Mouse (Mus musculus) ovary, postnatal 10 days (tissue): Measurements from ENCODE around the gene Bloc1s5.
"Not testable (repeated sequence)": the region's sequence is repeated elsewhere in the genome, so short reads cannot be mapped to it uniquely, and the experiment has no call there.

Experiments
- DNase-seq: peaks from one replicate; pipeline ENCODE4 v3.0.0; 2022; ENCODE audit warnings: low spot score

The Bloc1s5 gene

DNA sequence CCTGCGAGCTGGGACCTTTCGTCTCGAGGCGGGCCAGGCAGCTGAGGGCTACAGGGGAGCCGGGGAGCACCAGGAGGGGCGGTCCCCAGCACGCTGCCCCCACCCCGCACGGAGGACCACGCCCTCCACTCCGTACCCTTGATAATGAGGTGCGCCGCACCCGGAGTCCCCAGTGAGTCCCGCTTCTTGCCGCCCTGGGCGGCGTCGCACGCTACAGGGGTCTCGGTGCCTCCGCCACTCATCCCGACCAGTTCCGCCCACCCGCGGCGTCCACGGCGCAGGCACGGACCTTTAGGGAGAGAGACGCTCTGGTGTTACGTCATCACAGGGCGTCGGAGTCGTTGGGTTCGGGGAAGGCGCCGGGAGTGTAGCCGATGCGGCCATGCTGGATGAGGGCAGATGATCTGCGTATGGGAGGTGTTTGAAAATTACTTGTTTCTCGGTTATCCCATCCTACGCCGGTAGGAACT is at the start of gene Bloc1s5:
Bloc1s5 (minus strand) TSS at position 310 of the 470 bp plus-strand sequence.
- DNase-seq: peak; percentile 83

DNA sequence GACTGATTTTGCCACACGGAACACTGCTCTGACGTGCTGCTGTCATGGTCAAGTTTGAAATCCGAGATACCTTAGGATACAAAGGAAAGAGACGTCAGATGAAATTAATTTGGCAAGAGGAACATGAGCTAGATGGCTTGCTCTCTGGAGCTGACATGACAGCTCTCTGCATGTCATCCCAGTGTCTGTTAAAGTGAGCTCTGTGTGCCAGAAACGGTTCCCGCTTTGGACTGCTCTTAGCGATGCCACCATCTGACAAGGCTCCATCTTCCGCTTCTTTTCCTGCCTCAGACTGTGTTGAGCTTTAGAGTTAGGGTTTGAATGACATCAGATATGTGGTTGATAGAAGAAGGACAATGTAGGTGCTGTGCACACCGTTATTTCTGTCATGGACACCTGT is 37.4 kb upstream of the Bloc1s5 start:
- no peak for DNase-seq

DNA sequence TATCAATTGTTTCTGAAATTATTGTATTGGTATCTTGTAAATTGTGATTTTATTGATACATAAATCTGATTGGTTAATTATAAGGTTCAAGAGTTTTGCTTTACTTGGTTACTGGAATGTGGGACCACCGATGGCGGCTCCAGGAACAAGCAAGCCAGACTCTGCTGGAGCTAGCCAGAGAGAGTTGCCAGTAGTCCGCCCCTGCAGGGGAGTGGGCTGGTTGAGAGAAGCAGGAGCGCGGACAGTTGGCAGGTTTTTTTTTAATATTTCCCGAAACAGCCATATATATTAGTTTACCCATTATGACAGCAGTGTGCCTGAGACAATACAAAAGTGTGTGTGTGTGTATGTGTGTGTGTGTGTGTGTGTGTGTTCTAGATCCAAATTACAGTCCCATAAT is 36.5 kb upstream of the Bloc1s5 start:
- DNase-seq: not testable (repeated sequence)

- DNase-seq: no peak
Observed at GRCm38 (mm10) chr13:38670051-38670450, 35.1 kb upstream of the Bloc1s5 start.

- DNase-seq: no peak
Observed at GRCm38 (mm10) chr13:38668514-38668913, 33.6 kb upstream of the Bloc1s5 start.

DNA sequence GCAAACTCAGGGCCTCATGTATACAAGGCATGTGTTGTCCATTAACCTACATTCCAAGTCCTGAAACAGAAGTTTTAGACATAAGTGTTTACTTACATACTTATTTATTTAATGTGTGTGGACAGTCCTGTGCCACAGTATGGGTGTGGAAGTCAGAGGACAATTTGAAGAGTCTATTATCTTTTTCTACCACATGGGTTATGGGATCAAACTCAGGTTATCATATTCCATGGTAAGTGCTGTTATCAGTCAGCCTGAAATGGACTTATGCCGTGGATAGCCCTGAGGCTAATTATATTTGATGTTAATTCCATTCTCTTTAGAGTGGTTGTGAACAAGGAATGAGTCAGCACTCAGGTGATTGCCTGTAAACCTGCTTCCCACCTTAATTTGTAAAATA is 29.8 kb upstream of the Bloc1s5 start:
- DNase-seq: no peak

DNA sequence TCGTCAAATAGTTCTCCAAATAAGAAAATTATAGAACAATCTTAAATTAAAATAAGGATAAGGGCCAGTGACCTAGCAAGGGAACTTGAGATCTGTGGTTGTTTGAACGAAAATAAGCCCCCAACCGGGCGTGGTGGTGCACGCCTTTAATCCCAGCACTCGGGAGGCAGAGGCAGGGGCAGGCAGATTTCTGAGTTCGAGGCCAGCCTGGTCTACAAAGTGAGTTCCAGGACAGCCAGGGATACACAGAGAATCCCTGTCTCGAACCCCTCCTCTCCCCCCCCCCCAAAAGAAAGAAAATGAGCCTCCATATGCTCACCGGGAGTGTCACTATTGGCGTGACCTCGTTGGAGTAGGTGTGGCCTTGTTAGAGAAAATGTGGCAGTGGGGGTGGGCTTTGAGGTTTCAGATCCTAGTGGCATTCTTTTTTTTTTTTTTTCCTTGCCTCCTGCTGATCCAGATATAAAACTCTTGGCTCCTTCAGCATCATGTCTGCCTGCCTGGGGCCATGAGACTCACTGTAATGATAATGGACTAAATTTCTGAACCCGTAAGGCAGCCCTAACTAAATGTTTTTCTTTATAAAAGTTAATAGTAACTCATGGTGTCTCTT is 24.7 kb upstream of the Bloc1s5 start:
- DNase-seq: no peak

DNA sequence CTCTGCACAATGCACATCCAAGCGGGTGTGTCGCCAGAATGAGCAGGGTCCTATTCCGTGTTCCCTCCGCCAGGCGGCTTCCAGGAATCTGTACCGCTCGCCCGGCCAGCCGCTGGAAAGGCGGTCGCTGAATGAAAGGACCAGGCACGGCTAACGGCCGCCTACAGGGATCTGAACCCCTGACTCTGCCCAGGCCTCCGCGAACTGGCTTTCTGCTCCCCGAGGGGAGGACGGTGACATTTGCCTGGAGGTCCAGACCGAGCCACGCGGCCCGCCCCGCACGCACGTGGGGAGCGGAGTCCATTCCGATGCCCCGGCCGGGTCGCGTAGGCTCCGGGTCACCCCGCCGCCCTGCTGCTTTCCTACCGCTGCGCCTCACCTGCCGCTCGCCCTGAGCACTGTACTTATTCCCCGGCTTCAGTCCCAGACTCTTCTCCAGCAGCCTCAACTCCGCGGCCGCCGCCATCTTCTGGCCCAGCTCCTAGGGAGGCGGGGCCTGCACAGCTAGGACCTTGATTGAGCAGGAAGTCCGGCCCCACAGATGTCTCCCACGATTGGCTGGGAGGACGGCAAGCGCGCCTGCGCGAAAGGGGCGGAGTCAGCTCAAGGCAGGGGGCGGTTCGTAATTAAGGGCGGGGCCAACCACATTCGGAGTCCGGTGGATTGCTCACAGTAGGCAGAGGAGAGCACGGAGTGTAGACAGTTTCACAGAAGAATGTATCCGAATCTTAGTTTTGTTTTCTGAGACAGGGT is 23.8 kb upstream of the Bloc1s5 start, which contains the start of gene Eef1e1:
Eef1e1 (minus strand) TSS at position 531 of the 753 bp plus-strand sequence.
- DNase-seq: peak; percentile 77

GRCm38 (mm10) chr13:38657865-38658264 is 23.0 kb upstream of the Bloc1s5 start:
- DNase-seq: no peak

GRCm38 (mm10) chr13:38650292-38650691 is 15.4 kb upstream of the Bloc1s5 start:
- no peak for DNase-seq

- DNase-seq: no peak
Observed at GRCm38 (mm10) chr13:38649069-38649468, 14.2 kb upstream of the Bloc1s5 start.

- DNase-seq: no peak
Observed at GRCm38 (mm10) chr13:38641414-38641813, 6.5 kb upstream of the Bloc1s5 start.

GRCm38 (mm10) chr13:38640961-38641360 is 6.1 kb upstream of the Bloc1s5 start:
- DNase-seq: no peak

- DNase-seq: no peak
Observed at GRCm38 (mm10) chr13:38638694-38639093, 3.8 kb upstream of the Bloc1s5 start.

DNA sequence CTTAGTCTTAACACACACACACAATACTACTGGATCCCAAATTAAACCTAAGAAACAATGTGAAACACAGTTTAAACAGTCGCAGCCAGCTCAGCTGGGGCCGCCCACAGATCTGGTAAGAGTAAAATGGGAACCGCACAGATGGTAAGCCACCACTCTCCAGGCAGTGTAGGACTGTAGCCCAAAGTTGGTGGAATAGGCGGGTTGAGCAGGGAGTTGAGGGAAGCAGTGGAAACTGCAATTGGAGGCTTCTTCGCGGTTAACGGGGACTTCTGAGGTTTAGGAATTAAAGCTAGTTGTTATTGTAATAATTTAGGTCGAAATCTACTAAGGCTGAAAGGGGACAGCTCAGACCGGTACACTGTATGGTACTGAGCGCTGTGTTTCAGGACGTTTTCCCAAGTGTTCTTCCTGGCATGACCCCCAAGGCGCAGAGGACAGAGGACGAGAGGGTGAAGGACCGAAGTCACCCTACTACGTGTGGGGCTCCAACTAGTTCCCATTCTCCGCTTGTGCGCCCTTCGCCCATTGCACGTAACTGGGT is 581 bp downstream of the Bloc1s5 start:
- no peak for DNase-seq

GRCm38 (mm10) chr13:38633287-38634000 is 1.5 kb downstream of the Bloc1s5 start:
- DNase-seq: no peak

DNA sequence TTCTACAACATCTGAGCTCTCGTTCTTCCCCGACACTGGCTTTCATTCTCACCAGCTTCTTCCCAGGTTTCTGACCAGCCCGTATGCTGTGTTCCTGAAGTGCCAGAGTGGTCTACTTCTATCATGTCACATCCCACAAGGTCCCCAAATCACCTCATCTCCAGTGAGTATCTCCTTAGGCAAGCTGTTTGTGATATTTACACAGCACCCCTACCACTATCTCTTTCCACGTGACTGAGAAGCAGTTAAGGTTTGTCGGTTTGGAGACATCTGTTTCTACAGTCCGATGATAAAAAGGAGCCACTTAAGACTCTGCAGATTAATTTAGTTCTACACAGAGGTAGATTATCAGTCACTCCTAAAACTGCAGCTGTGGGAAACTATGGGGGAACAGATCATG is 2.4 kb downstream of the Bloc1s5 start:
- no peak for DNase-seq

DNA sequence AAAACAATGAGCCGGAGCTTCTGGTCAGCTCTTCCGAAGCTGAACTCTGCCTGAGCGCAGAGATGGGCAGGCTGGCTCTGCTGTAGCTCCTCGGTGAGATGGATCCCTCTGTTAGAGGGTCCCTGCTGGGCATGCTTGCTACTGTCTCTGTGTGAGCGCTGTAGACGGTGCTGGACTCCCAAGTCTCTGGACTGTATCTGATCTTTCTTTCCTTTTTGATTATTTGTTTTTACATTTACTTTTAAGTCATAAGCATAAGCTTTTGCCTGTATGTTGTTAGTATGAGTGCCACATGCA is 8.7 kb downstream of the Bloc1s5 start:
- no peak for DNase-seq

GRCm38 (mm10) chr13:38625492-38626228 is 9.2 kb downstream of the Bloc1s5 start:
- no peak for DNase-seq

DNA sequence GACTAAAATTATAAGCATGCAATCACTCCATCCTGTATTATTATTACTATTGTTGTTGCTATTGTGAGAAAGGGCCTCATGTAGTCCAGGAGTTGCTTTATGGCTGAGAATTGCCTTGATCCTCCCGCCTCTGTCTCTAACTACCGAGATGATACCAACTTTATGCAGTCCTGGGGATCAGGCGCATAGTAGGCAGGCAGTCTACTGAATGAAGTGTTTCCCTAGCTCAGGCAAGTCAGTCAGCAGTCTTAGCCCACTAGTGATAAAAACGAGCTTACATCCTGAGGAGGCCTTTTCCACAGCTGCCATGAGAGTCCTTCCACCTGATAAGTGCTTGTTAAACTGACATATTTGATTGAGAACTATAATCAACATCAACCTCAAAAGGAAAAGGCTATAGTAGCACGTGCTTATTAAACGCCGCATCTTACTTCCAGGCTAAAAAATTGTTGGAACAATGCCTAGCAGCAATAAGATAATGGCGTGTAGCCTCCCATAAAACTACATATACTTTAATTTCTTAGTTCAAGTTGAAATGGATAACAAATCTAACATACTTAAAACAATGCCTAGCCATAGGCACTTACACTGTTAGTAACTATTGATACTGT is 10.5 kb downstream of the Bloc1s5 start:
- no peak for DNase-seq

DNA sequence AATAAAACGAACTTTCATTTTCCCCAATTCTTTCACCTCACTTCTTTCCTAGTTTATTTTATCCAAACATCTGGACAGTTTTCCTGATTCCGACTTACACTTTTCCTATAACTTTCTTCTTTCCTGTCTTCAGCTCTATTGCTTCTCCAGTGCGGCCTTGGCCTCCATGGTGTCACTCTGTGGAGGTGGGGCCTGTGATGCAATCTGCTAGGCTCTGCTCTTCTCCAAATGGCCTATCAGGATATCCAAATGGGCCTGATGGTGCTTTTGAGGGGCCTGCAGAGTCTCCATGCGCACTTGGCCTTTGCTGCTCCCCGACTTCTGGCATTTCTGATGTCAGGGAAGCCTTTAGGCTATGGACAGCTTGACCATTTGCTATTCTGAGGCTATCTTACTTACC is 11.6 kb downstream of the Bloc1s5 start:
- no peak for DNase-seq
